Mouse (Mus musculus): ENCODE data around the gene Dusp22.

GRCm38 (mm10) chr13:30722601-30723000 is 62.8 kb downstream of the Dusp22 start:
- TF ChIP-seq POLR2A (IDR thresholded peaks at IDR 0.05; ENCODE audit: low read depth, low read length) (no peak), CTCF (IDR thresholded peaks at IDR 0.05; ENCODE audit: extremely low read depth, insufficient read depth, insufficient read length, insufficient replicate concordance) (no peak)

Measured in spleen, adult 2 months (tissue).